Mouse (Mus musculus): ENCODE results near the gene Rab36.

DNA sequence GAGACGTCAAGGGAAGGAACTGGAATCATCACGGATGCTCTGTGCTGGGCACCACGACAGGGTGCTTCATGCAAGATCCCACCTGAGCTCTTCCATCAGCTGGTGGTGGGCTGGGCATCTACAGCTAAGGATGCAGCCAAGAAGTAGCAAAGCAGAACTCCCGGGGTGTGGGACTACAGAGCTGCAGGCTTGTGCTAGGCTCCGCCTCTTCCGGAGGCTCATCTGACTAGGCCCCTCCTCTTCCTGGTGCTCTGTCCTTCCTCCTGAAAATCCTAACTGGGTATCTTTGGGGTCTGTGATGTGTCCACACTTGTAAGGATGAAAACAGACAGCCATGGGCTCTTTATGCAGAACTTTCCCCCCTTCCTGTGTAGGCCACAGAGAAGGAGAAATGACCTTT is 28.8 kb downstream of the Rab36 start:
- no peak for TF ChIP-seq CTCF (IDR thresholded peaks at IDR 0.05; ENCODE audit: low read depth)
- no peak for TF ChIP-seq EP300 (optimal IDR thresholded peaks at IDR 0.05)

Measured in stomach, postnatal 0 days (tissue).